Mouse (Mus musculus) heart, embryonic 16.5 days (tissue): Measurements from ENCODE around the gene Idh3a. TPM values are rescaled to one million over a fixed set of nuclear protein-coding genes. Genes with fewer than 3 reads are reported as not detected.
A peak's percentile ranks its signal among the peaks of the same experiment; 100 is the strongest.

Experiments
- ATAC-seq: fragments of 200-750 bp; cut with Nextera tagmentation; replicated peaks from 2 replicates; pipeline ENCODE4 v1.8.0; 2017; ENCODE audit warnings: moderate number of reproducible peaks; ENCODE audit not compliant: insufficient read depth, low FRiP score; ENCODE audit errors: extremely low read depth
- H3K27ac ChIP-seq: fragments of 300-500 bp; sonication (generic); 2 replicates; pipeline ENCODE4 v1.5.1; 2014; ENCODE audit warnings: mild to moderate bottlenecking, low read length, control low read depth, moderate library complexity
- H3K27me3 ChIP-seq: fragments of 300-500 bp; sonication (generic); 2 replicates; pipeline ENCODE4 v1.6.1; 2014; ENCODE audit warnings: low read length, mixed read lengths; ENCODE audit not compliant: control insufficient read depth, insufficient read depth
- H3K36me3 ChIP-seq: fragments of 300-500 bp; sonication (generic); 2 replicates; pipeline ENCODE4 v1.6.1; 2014; ENCODE audit not compliant: control insufficient read depth, insufficient read depth
- H3K4me1 ChIP-seq: fragments of 300-500 bp; sonication (generic); 2 replicates; pipeline ENCODE4 v1.6.1; 2014; ENCODE audit warnings: low read length, mixed read lengths; ENCODE audit not compliant: control insufficient read depth, insufficient read depth
- H3K4me2 ChIP-seq: fragments of 300-500 bp; sonication (generic); 2 replicates; pipeline ENCODE4 v1.6.1; 2014; ENCODE audit warnings: low read depth, mild to moderate bottlenecking, control low read depth, low read length
- H3K4me3 ChIP-seq: fragments of 300-500 bp; sonication (generic); 2 replicates; pipeline ENCODE4 v1.5.1; 2014; ENCODE audit warnings: mild to moderate bottlenecking, control low read depth, low read length
- H3K9ac ChIP-seq: fragments of 300-500 bp; sonication (generic); 2 replicates; pipeline ENCODE4 v1.6.1; 2014; ENCODE audit warnings: low read length, control low read depth
- H3K9me3 ChIP-seq: fragments of 300-500 bp; sonication (generic); replicated peaks from 2 replicates; pipeline ENCODE4 v1.6.1; 2016; ENCODE audit warnings: low read length; ENCODE audit not compliant: control insufficient read depth
- WGBS: fragments of 180-500 bp; shearing (Covaris S2); extraction: QIAGEN DNeasy Blood & Tissue Kit; methylation state at CpG from one replicate; pipeline ENCODE4 v1.1.7; 2014; 5-methylcytosine and 5-hydroxymethylcytosine counted together
- polyA plus RNA-seq: library from polyadenylated mRNA; unstranded; fragments of >200 nt; fragmentation: Nextera tagmentation; extraction: Ambion mirVana; gene quantifications from 2 replicates; pipeline ENCODE4 v1.2.1, GENCODE M21; 2015

Idh3a gene
- polyA plus RNA-seq, 1 experiment from 2014 or later: 574 TPM

- Histone ChIP-seq H3K9ac (no peak overlapping the region), H3K27me3 (no peaks in the 10 kb centered on the region), H3K9me3 (no peaks in the 10 kb centered on the region), H3K4me2 (no peak overlapping the region), H3K4me1 (no peaks in the 10 kb centered on the region), H3K36me3 (peaks cover 38% of the 10 kb centered on the region), H3K27ac (no peak overlapping the region), H3K4me3 (no peak overlapping the region)
- WGBS: 74% methylated on average over 5 of the region's 5 CpGs
- no peak for ATAC-seq
Measured at GRCm38 (mm10) chr9:54604131-54604654, 18.1 kb downstream of the Idh3a start.

GRCm38 (mm10) chr9:54604886-54605285 is 18.8 kb downstream of the Idh3a start:
- Histone ChIP-seq H3K4me2 (no peak overlapping the region), H3K27me3 (no peaks in the 10 kb centered on the region), H3K4me1 (no peaks in the 10 kb centered on the region), H3K9ac (no peak overlapping the region), H3K9me3 (no peaks in the 10 kb centered on the region), H3K36me3 (peaks cover 31% of the 10 kb centered on the region), H3K27ac (no peak overlapping the region), H3K4me3 (no peak overlapping the region)
- 52% methylated on average over 4 of the region's 4 CpGs for WGBS
- no peak for ATAC-seq

GRCm38 (mm10) chr9:54612781-54613191 is 26.7 kb downstream of the Idh3a start:
- no peaks in the 10 kb centered on the region for H3K36me3 ChIP-seq
- ATAC-seq: no peak
- 69% methylated on average over 5 of the region's 5 CpGs for WGBS

GRCm38 (mm10) chr9:54614182-54614850 is 28.2 kb downstream of the Idh3a start:
- H3K4me3 ChIP-seq: no peak overlapping the region
- H3K9ac ChIP-seq: no peak overlapping the region
- WGBS: 47% methylated on average over 13 of the region's 13 CpGs
- no peaks in the 10 kb centered on the region for H3K4me1 ChIP-seq
- no peak overlapping the region for H3K27ac ChIP-seq
- no peaks in the 10 kb centered on the region for H3K27me3 ChIP-seq
- no peak for ATAC-seq
- H3K36me3 ChIP-seq: no peaks in the 10 kb centered on the region
- H3K9me3 ChIP-seq: no peaks in the 10 kb centered on the region
- H3K4me2 ChIP-seq: no peak overlapping the region

More at GRCm38 (mm10) chr9:54612781-54613191, 26.7 kb downstream of the Idh3a start:
- Histone ChIP-seq H3K27me3 (no peaks in the 10 kb centered on the region), H3K27ac (no peak overlapping the region), H3K4me1 (no peaks in the 10 kb centered on the region), H3K9ac (no peak overlapping the region), H3K9me3 (no peaks in the 10 kb centered on the region), H3K4me3 (no peak overlapping the region), H3K4me2 (no peak overlapping the region)

- ATAC-seq: no peak
- Histone ChIP-seq H3K4me2 (no peak overlapping the region), H3K36me3 (no peaks in the 10 kb centered on the region), H3K4me1 (no peaks in the 10 kb centered on the region), H3K27me3 (no peaks in the 10 kb centered on the region), H3K9me3 (no peaks in the 10 kb centered on the region), H3K27ac (no peak overlapping the region), H3K9ac (no peak overlapping the region), H3K4me3 (no peak overlapping the region)
- 86% methylated on average over 5 of the region's 5 CpGs for WGBS
Measured at GRCm38 (mm10) chr9:54627240-54627639, 41.1 kb downstream of the Idh3a start.

- no peak overlapping the region for H3K27ac ChIP-seq
- WGBS: 69% methylated on average over 4 of the region's 4 CpGs
- no peak overlapping the region for H3K4me2 ChIP-seq
- no peaks in the 10 kb centered on the region for H3K9me3 ChIP-seq
- no peak for ATAC-seq
- no peaks in the 10 kb centered on the region for H3K36me3 ChIP-seq
- H3K4me3 ChIP-seq: no peak overlapping the region
- H3K27me3 ChIP-seq: no peaks in the 10 kb centered on the region
- peaks cover 3% of the 10 kb centered on the region for H3K4me1 ChIP-seq
- H3K9ac ChIP-seq: no peak overlapping the region
Measured at GRCm38 (mm10) chr9:54628752-54629151, 42.6 kb downstream of the Idh3a start.

- no peak overlapping the region for H3K4me3 ChIP-seq
- H3K9ac ChIP-seq: no peak overlapping the region
- ATAC-seq: no peak
- H3K4me2 ChIP-seq: no peak overlapping the region
- no peak overlapping the region for H3K27ac ChIP-seq
- H3K4me1 ChIP-seq: peaks cover 10% of the 10 kb centered on the region
- 77% methylated on average over 5 of the region's 5 CpGs for WGBS
- no peaks in the 10 kb centered on the region for H3K27me3 ChIP-seq
- H3K9me3 ChIP-seq: no peaks in the 10 kb centered on the region
- no peaks in the 10 kb centered on the region for H3K36me3 ChIP-seq
Measured at GRCm38 (mm10) chr9:54629613-54630261, 43.6 kb downstream of the Idh3a start.

- no peak for ATAC-seq
- no peaks in the 10 kb centered on the region for H3K27me3 ChIP-seq
- no peak overlapping the region for H3K9ac ChIP-seq
- no peaks in the 10 kb centered on the region for H3K9me3 ChIP-seq
- H3K27ac ChIP-seq: no peak overlapping the region
- no peak overlapping the region for H3K4me3 ChIP-seq
- H3K36me3 ChIP-seq: no peaks in the 10 kb centered on the region
- no peak overlapping the region for H3K4me2 ChIP-seq
- H3K4me1 ChIP-seq: peaks cover 10% of the 10 kb centered on the region
Measured at GRCm38 (mm10) chr9:54630905-54631304, 44.8 kb downstream of the Idh3a start.

- Histone ChIP-seq H3K9me3 (no peaks in the 10 kb centered on the region), H3K4me3 (no peak overlapping the region), H3K9ac (no peak overlapping the region), H3K27ac (no peak overlapping the region), H3K4me2 (peak overlapping the region; percentile 52; the same call in 1 of the 2 replicates), H3K4me1 (peaks cover 10% of the 10 kb centered on the region), H3K36me3 (no peaks in the 10 kb centered on the region), H3K27me3 (no peaks in the 10 kb centered on the region)
- WGBS: 73% methylated on average over 2 of the region's 2 CpGs
- ATAC-seq: no peak
Measured at GRCm38 (mm10) chr9:54633401-54633800, 47.3 kb downstream of the Idh3a start.
